Mouse (Mus musculus) neural tube, embryonic 13.5 days (tissue): ENCODE data around the gene Ndufb10. TPM values are rescaled to one million over a fixed set of nuclear protein-coding genes. Genes with fewer than 3 reads are reported as not detected.
A peak's percentile ranks its signal among the peaks of the same experiment; 100 is the strongest.

ENCODE experiments used
- ATAC-seq: fragments of 200-750 bp; cut with Nextera tagmentation; 2 replicates; pipeline ENCODE4 v1.8.0; 2017; ENCODE audit warnings: low read depth, mild to moderate bottlenecking, moderate TSS enrichment, moderate library complexity
- H3K27ac ChIP-seq: fragments of 300-500 bp; sonication (generic); replicated peaks from 2 replicates; pipeline ENCODE4 v1.5.1; 2015; ENCODE audit warnings: moderate library complexity, mild to moderate bottlenecking, inconsistent platforms
- H3K27me3 ChIP-seq: fragments of 300-500 bp; sonication (generic); 2 replicates; pipeline ENCODE4 v1.6.1; 2015; ENCODE audit warnings: mild to moderate bottlenecking, inconsistent platforms
- H3K36me3 ChIP-seq: fragments of 300-500 bp; sonication (generic); 2 replicates; pipeline ENCODE4 v1.6.1; 2015; ENCODE audit warnings: mild to moderate bottlenecking, inconsistent platforms
- H3K4me1 ChIP-seq: fragments of 300-500 bp; sonication (generic); replicated peaks from 2 replicates; pipeline ENCODE4 v1.6.1; 2015; ENCODE audit warnings: inconsistent platforms
- H3K4me2 ChIP-seq: fragments of 300-500 bp; sonication (generic); 2 replicates; pipeline ENCODE4 v1.6.1; 2015; ENCODE audit warnings: inconsistent platforms, mild to moderate bottlenecking, moderate library complexity
- H3K4me3 ChIP-seq: fragments of 300-500 bp; sonication (generic); 2 replicates; pipeline ENCODE4 v1.5.1; 2015; ENCODE audit warnings: mild to moderate bottlenecking, inconsistent platforms
- H3K9ac ChIP-seq: fragments of 300-500 bp; sonication (generic); 2 replicates; pipeline ENCODE4 v1.6.1; 2015; ENCODE audit warnings: moderate library complexity, mild to moderate bottlenecking, inconsistent platforms
- H3K9me3 ChIP-seq: fragments of 300-500 bp; sonication (generic); 2 replicates; pipeline ENCODE4 v1.6.1; 2016; ENCODE audit warnings: inconsistent platforms
- WGBS: fragments of 180-500 bp; shearing (Covaris S2); methylation state at CpG from one replicate; pipeline ENCODE4 v1.1.7; 2015; 5-methylcytosine and 5-hydroxymethylcytosine counted together
- polyA plus RNA-seq: library from polyadenylated mRNA; unstranded; fragments of >200 nt; fragmentation: Nextera tagmentation; extraction: Ambion mirVana; gene quantifications from 2 replicates; pipeline ENCODE4 v1.2.1, GENCODE M21; 2015

Gene Ndufb10
- polyA plus RNA-seq, 1 experiment from 2014 or later, result 273 TPM

- no peak overlapping the region for H3K27ac ChIP-seq
- no peak overlapping the region for H3K4me3 ChIP-seq
- H3K4me2 ChIP-seq, result no peak overlapping the region
- H3K9me3 ChIP-seq, result no peaks in the 10 kb centered on the region
- H3K9ac ChIP-seq, result no peak overlapping the region
- peaks cover 14% of the 10 kb centered on the region for H3K4me1 ChIP-seq
- H3K27me3 ChIP-seq, result no peaks in the 10 kb centered on the region
- 63% methylated on average over 2 of the region's 2 CpGs for WGBS
- no peak for ATAC-seq
- H3K36me3 ChIP-seq, result peaks cover 45% of the 10 kb centered on the region
Measured at GRCm38 (mm10) chr17:24676187-24676586, 48.1 kb downstream of the Ndufb10 start.

GRCm38 (mm10) chr17:24674277-24674676, 50.0 kb downstream of the Ndufb10 start:
- no peak overlapping the region for H3K4me2 ChIP-seq
- no peaks in the 10 kb centered on the region for H3K9me3 ChIP-seq
- ATAC-seq, result no peak
- H3K27ac ChIP-seq, result no peak overlapping the region
- peaks cover 26% of the 10 kb centered on the region for H3K4me1 ChIP-seq
- H3K36me3 ChIP-seq, result peaks cover 26% of the 10 kb centered on the region
- no peaks in the 10 kb centered on the region for H3K27me3 ChIP-seq
- no peak overlapping the region for H3K9ac ChIP-seq
- no peak overlapping the region for H3K4me3 ChIP-seq
- whole genome bisulfite sequencing, result 88% methylated on average over 7 of the region's 7 CpGs

DNA sequence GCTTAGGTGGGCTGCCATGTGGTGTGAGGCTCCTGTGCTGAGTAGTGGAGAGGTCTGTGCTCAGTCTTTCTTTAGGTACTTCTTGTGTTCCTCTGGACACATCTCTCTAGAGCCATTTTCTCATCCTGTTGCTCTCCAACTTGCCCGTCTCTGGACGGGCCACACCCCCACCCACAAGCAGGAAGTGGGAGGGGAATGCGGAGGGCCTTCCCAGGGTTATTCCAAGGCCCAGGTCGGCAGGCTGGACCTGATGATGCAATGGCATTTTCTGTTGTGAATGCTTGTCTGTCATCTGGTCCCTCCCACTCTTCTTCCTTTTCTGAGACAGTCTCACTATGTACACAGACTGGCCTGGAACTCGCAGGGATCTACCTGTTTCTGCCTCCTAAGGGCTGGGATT, 52.1 kb downstream of the Ndufb10 start:
- Histone ChIP-seq H3K4me3 (no peak overlapping the region), H3K36me3 (peaks cover 5% of the 10 kb centered on the region), H3K4me2 (peak overlapping the region; percentile 89), H3K9me3 (no peaks in the 10 kb centered on the region), H3K4me1 (peaks cover 35% of the 10 kb centered on the region), H3K27me3 (no peaks in the 10 kb centered on the region), H3K9ac (peak overlapping the region; percentile 99), H3K27ac (no peak overlapping the region)
- WGBS, result 27% methylated on average over 5 of the region's 5 CpGs
- ATAC-seq, result no peak

Other genes with a start within 250 kb of the Ndufb10 start
- gene Mlst8, start 245.4 kb downstream of the Ndufb10 start, polyA plus RNA-seq, result 35.7 and 36.2 TPM in 2 replicates
- 35.0 and 35.3 TPM in 2 replicates for gene Caskin1, start 235.9 kb downstream of the Ndufb10 start, polyA plus RNA-seq
- 70.1 and 82.9 TPM in 2 replicates for gene Traf7, start 196.5 kb downstream of the Ndufb10 start, polyA plus RNA-seq
- gene Rab26, start 190.3 kb downstream of the Ndufb10 start, polyA plus RNA-seq, result 1.5 and 1.6 TPM in 2 replicates
- gene Pkd1, start 174.6 kb downstream of the Ndufb10 start, polyA plus RNA-seq, result 20.1 and 22.9 TPM in 2 replicates
- gene Tsc2, start 91.8 kb downstream of the Ndufb10 start, polyA plus RNA-seq, result 62.5 and 73.0 TPM in 2 replicates
- gene Nthl1, start 91.8 kb downstream of the Ndufb10 start, polyA plus RNA-seq, result 7.4 and 9.7 TPM in 2 replicates
- gene Slc9a3r2, start 74.2 kb downstream of the Ndufb10 start, polyA plus RNA-seq, result 35.4 and 42.6 TPM in 2 replicates
- gene Npw, start 66.0 kb downstream of the Ndufb10 start, polyA plus RNA-seq, result not detected in 2 replicates
- gene Zfp598, start 54.8 kb downstream of the Ndufb10 start, polyA plus RNA-seq, result 20.9 and 22.2 TPM in 2 replicates
- gene Syngr3, start 34.5 kb downstream of the Ndufb10 start, polyA plus RNA-seq, result 94.2 and 114 TPM in 2 replicates
- 34.3 and 39.6 TPM in 2 replicates for gene Gfer, start 28.3 kb downstream of the Ndufb10 start, polyA plus RNA-seq
- gene Noxo1, start 28.2 kb downstream of the Ndufb10 start, polyA plus RNA-seq, result 1.1 and 1.5 TPM in 2 replicates
- 58.4 and 64.0 TPM in 2 replicates for gene Tbl3, start 16.8 kb downstream of the Ndufb10 start, polyA plus RNA-seq
- 0.18 TPM in 1 of 2 replicates, not detected in the other for gene Rnf151, start 6.4 kb downstream of the Ndufb10 start, polyA plus RNA-seq
- 759 and 773 TPM in 2 replicates for gene Rps2, start 6.4 kb downstream of the Ndufb10 start, polyA plus RNA-seq
- gene Rpl3l, start 3.3 kb upstream of the Ndufb10 start, polyA plus RNA-seq, result not detected in 2 replicates
- 26.5 and 29.4 TPM in 2 replicates for gene Msrb1, start 12.2 kb upstream of the Ndufb10 start, polyA plus RNA-seq
- 0.39 and 0.59 TPM in 2 replicates for gene Hs3st6, start 28.5 kb upstream of the Ndufb10 start, polyA plus RNA-seq
- gene Meiob, start 79.8 kb upstream of the Ndufb10 start, polyA plus RNA-seq, result not detected in 2 replicates
- gene Hagh, start 115.7 kb upstream of the Ndufb10 start, polyA plus RNA-seq, result 55.7 and 59.0 TPM in 2 replicates
- 21.1 and 22.3 TPM in 2 replicates for gene Fahd1, start 125.9 kb upstream of the Ndufb10 start, polyA plus RNA-seq
- 0.39 TPM in 1 of 2 replicates, not detected in the other for gene Igfals, start 141.5 kb upstream of the Ndufb10 start, polyA plus RNA-seq
- 63.5 and 76.1 TPM in 2 replicates for gene Nubp2, start 161.9 kb upstream of the Ndufb10 start, polyA plus RNA-seq
- 64.6 and 74.2 TPM in 2 replicates for gene Spsb3, start 162.2 kb upstream of the Ndufb10 start, polyA plus RNA-seq
- 32.7 and 36.3 TPM in 2 replicates for gene Eme2, start 170.6 kb upstream of the Ndufb10 start, polyA plus RNA-seq
- gene Mrps34, start 170.6 kb upstream of the Ndufb10 start, polyA plus RNA-seq, result 71.1 and 85.7 TPM in 2 replicates
- gene Nme3, start 172.0 kb upstream of the Ndufb10 start, polyA plus RNA-seq, result 86.0 and 89.0 TPM in 2 replicates
- gene Mapk8ip3, start 212.5 kb upstream of the Ndufb10 start, polyA plus RNA-seq, result 82.2 and 85.8 TPM in 2 replicates
- gene Jpt2, start 236.2 kb upstream of the Ndufb10 start, polyA plus RNA-seq, result 100 and 110 TPM in 2 replicates